Mouse (Mus musculus) C2C12 (cell line): ENCODE data around the gene Hsd11b2. TPM values are rescaled to one million over a fixed set of nuclear protein-coding genes. Genes with fewer than 3 reads are reported as not detected.

Source experiments
- H3K27me3 ChIP-seq: one replicate; pipeline ENCODE4 v1.6.1; 2011; ENCODE audit not compliant: control insufficient read depth, insufficient read depth, insufficient read length
- H3K36me3 ChIP-seq: one replicate; pipeline ENCODE4 v1.6.1; 2011; ENCODE audit not compliant: control insufficient read depth, insufficient read depth
- H3K4me3 ChIP-seq: one replicate; pipeline ENCODE4 v1.5.1; 2011; ENCODE audit warnings: mild to moderate bottlenecking, control low read depth; ENCODE audit not compliant: poor library complexity, insufficient read depth, severe bottlenecking
- H3K79me2 ChIP-seq: one replicate; pipeline ENCODE4 v1.6.1; 2011; ENCODE audit not compliant: control insufficient read depth, insufficient read depth
- H3K79me3 ChIP-seq: one replicate; pipeline ENCODE4 v1.6.1; 2011; ENCODE audit warnings: low read depth, control low read depth
- H3ac ChIP-seq: one replicate; pipeline ENCODE3; 2011; ENCODE audit warnings: low read depth; ENCODE audit not compliant: control insufficient read depth, insufficient read length
- CEBPB ChIP-seq: IDR thresholded peaks from one replicate; pipeline ENCODE4 v1.6.1; 2011; ENCODE audit warnings: low read depth, mild to moderate bottlenecking, control low read depth, moderate library complexity
- CTCF ChIP-seq: IDR thresholded peaks from one replicate; pipeline ENCODE4 v1.5.1; 2011; ENCODE audit not compliant: control insufficient read depth, insufficient read depth, insufficient read length
- FOSL1 ChIP-seq: IDR thresholded peaks from one replicate; pipeline ENCODE4 v1.8.0; 2011; ENCODE audit warnings: mild to moderate bottlenecking, low read length; ENCODE audit not compliant: poor library complexity, insufficient read depth, severe bottlenecking
- MAX ChIP-seq: IDR thresholded peaks from one replicate; pipeline ENCODE4 v1.6.1; 2011; ENCODE audit warnings: mild to moderate bottlenecking, control low read depth
- MYOD1 ChIP-seq: IDR thresholded peaks from one replicate; pipeline ENCODE4 v1.6.1; 2011; ENCODE audit warnings: low read depth; ENCODE audit not compliant: control insufficient read depth, insufficient read length
- MYOG ChIP-seq: IDR thresholded peaks from one replicate; pipeline ENCODE4 v1.6.1; 2011; ENCODE audit not compliant: control insufficient read depth, insufficient read length; ENCODE audit errors: extremely low read depth
- USF1 ChIP-seq: IDR thresholded peaks from one replicate; pipeline ENCODE4 v1.6.1; 2011; ENCODE audit warnings: low read depth, mild to moderate bottlenecking, control low read depth, moderate library complexity
- polyA plus RNA-seq: library from polyadenylated mRNA; unstranded; fragments of >200 nt; fragmentation: generic; extraction: Trizol; gene quantifications from one replicate; pipeline ENCODE4 v1.2.1, GENCODE M21; 2012; ENCODE audit warnings: missing spikeins

Gene Hsd11b2
- polyA plus RNA-seq, 1 experiment = 0.11 TPM

- no peaks in the 10 kb centered on the region for H3K27me3 ChIP-seq
Measured at GRCm38 (mm10) chr8:105471314-105472015, 47.1 kb upstream of the Hsd11b2 start, which contains the start of gene Tppp3. TSS of gene Tppp3 (minus strand) at chr8:105471526.

GRCm38 (mm10) chr8:105472414-105472932, 46.1 kb upstream of the Hsd11b2 start:
- peaks cover 24% of the 10 kb centered on the region for H3K36me3 ChIP-seq
- H3K79me2 ChIP-seq = peaks cover 9% of the 10 kb centered on the region
- H3K79me3 ChIP-seq = no peaks in the 10 kb centered on the region
- TF ChIP-seq CTCF (no peak), MYOG (no peak)
- no peak overlapping the region for H3ac ChIP-seq
- no peaks in the 10 kb centered on the region for H3K27me3 ChIP-seq
- no peak overlapping the region for H3K4me3 ChIP-seq

More at GRCm38 (mm10) chr8:105471314-105472015, 47.1 kb upstream of the Hsd11b2 start, which contains the start of gene Tppp3:
- H3K79me2 ChIP-seq = peaks cover 9% of the 10 kb centered on the region
- peak within 1 kb of the TSS; percentile 66 for H3ac ChIP-seq
- H3K36me3 ChIP-seq = peaks cover 26% of the 10 kb centered on the region
- H3K4me3 ChIP-seq = peak within 1 kb of the TSS; percentile 28
- no peaks in the 10 kb centered on the region for H3K79me3 ChIP-seq
- TF ChIP-seq MYOD1 (peak; percentile 64), MYOG (no peak)

GRCm38 (mm10) chr8:105472983-105473382, 45.6 kb upstream of the Hsd11b2 start:
- peaks cover 24% of the 10 kb centered on the region for H3K36me3 ChIP-seq
- H3ac ChIP-seq = no peak overlapping the region
- no peaks in the 10 kb centered on the region for H3K27me3 ChIP-seq
- no peak overlapping the region for H3K4me3 ChIP-seq
- H3K79me2 ChIP-seq = peaks cover 9% of the 10 kb centered on the region
- no peak for TF ChIP-seq MYOG
- TF ChIP-seq USF1 = no peak
- no peak for TF ChIP-seq CTCF
- H3K79me3 ChIP-seq = no peaks in the 10 kb centered on the region

DNA sequence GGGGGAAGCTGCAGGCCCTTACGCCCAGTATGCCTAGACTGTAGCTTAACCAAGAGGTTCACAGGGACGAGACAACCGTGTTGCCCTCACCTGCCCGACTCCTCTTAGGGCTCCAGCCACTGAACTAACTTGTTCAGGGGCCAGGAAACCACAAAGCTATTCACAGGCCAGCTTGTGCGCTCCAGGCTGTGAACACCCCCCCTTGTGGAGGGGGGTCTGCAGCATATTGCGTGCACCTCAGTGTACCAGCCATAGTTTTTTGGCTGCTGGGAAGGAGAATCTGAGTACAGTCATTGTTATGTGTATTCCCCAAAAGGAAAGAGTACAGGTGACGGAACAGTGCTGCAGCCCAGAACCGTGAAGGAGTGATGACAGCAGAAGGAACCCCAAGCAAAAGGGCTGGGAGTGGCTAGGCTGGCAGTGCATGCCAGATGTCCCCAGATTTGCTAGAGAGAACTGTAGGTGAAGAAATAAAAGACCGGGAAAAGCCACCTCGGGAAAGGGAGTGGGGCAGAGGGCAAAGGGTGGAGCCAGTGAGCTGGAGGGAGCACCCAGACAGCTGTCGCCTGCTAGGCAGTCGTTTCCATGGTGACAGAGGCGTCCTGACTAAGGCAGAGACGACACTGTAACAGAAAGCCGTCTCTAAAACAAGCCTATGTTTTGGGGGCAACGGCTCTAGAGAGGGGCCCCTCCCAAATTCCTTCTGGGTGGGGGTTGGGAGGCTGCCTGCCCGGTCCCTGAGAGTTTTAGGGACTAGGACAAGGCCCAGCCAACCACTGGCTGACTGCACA, 44.5 kb upstream of the Hsd11b2 start:
- H3K27me3 ChIP-seq = no peaks in the 10 kb centered on the region

GRCm38 (mm10) chr8:105474680-105475079, 43.9 kb upstream of the Hsd11b2 start:
- Histone ChIP-seq H3ac (no peak overlapping the region), H3K4me3 (no peak overlapping the region), H3K27me3 (no peaks in the 10 kb centered on the region), H3K36me3 (peaks cover 24% of the 10 kb centered on the region), H3K79me2 (peaks cover 8% of the 10 kb centered on the region), H3K79me3 (no peaks in the 10 kb centered on the region)
- TF ChIP-seq MAX = no peak
- no peak for TF ChIP-seq MYOD1
- no peak for TF ChIP-seq CEBPB
- TF ChIP-seq FOSL1 = no peak

More for the DNA sequence above, 44.5 kb upstream of the Hsd11b2 start:
- H3ac ChIP-seq = no peak overlapping the region
- peaks cover 9% of the 10 kb centered on the region for H3K79me2 ChIP-seq
- H3K36me3 ChIP-seq = peaks cover 24% of the 10 kb centered on the region
- TF ChIP-seq CTCF = no peak
- TF ChIP-seq MYOD1 = peak; percentile 70
- no peak for TF ChIP-seq FOSL1
- TF ChIP-seq USF1 = no peak
- H3K79me3 ChIP-seq = no peaks in the 10 kb centered on the region
- H3K4me3 ChIP-seq = no peak overlapping the region

DNA sequence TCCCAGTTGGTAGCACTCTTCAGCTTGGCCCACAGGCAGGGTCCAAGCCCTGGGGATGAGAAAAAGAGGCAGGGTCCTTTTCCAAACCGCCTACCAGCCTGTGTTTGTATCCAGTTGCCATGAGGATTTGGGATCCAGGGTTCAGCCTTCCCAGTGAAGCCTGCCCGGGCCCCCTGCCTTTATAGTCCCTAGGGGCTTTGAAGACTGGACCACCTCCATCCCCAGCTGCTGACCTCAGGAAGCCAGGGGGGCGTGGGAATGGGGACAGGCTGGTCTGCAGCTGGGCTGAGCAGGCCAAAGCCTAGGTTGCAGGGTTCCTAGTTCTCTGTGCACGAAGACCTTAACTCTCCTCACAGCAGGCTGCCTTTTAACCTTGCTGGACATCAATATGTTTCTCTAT, 43.3 kb upstream of the Hsd11b2 start:
- Histone ChIP-seq H3K27me3 (no peaks in the 10 kb centered on the region), H3K36me3 (peaks cover 24% of the 10 kb centered on the region), H3K79me2 (peaks cover 3% of the 10 kb centered on the region), H3K79me3 (no peaks in the 10 kb centered on the region), H3K4me3 (no peak overlapping the region), H3ac (no peak overlapping the region)
- TF ChIP-seq CTCF (no peak), MAX (no peak), MYOG (no peak), CEBPB (no peak), USF1 (no peak)
